Mouse (Mus musculus) induced T-regulatory cell, adult 2 months (primary cell): ENCODE data around the gene Prkn.

ENCODE experiments used
- DNase-seq: peaks from one replicate; pipeline ENCODE4 v3.0.0-alpha.2; 2012; ENCODE audit warnings: low read depth

The Prkn gene

DNA sequence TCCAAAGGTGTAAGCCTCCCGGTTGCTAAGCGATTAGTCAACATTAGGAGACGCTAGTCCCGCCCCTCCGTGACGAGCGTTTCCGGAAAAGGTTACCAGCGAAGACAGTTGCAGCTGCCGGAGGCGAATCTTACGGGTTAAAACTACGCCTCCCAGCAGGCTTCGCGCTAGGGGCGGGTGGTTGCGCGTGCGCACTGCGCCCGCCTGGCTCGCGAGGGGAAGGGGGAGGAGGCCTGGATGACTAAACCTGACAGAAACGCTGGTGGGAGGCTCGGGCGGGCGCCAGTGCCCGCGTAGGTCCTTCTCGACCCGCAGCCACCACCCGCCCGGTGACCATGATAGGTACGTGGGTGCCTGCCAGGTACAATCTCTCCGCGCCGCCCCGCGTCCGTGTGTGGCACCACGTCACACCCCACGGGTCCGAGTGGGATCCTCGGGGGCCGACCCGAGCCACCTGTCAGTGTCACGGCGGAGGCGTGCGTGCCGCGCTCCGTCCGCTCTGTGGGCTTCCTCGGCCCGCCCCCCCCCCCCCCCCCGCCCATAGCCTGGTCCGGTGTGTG lies at the start of gene Prkn, which contains the start of gene Pacrg:
TSS of gene Prkn (plus strand) at position 237 of the 560 bp plus-strand sequence.
TSS of gene Pacrg (minus strand) at position 164 of the 560 bp plus-strand sequence.
- peak; percentile 95 for DNase-seq

DNA sequence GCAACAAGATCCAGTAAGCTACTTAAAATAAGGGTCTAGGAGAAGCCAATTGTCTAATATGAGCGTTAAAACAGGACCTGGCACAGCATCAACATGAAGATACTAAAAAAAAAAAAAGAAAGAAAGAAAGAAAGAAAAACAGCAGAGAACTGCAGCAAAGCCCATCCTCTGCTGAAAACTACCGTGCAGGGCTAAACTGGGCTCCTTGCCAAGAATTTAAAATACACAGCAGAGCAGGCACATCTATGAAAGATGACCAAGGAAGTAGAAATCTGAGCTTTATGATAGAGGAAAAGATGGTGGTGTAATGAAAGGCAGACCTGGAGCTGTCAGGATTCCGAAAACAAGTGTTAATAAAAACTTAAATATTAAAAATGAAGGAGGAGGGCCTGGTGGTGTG lies 48.5 kb upstream of the Prkn start:
- no peak for DNase-seq

DNA sequence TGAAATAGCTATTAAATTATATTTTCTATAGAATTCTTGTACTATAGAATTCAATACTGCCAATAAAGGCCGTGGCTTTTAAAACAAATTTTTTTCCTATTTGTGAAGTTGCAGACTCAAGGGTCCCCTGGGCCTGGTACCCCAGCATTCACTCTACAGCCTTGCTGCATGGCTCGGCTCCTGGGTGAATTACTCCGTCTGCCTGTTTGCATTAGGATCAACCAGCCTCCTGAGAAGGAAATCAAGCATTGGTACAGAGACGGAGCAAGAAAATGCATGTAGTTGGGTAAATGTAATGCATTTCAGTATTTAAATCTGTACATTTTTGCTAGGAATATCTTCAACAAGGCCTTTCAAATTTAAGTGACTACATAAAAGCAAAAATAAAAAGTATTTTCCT lies 33.5 kb upstream of the Prkn start:
- DNase-seq: no peak

DNA sequence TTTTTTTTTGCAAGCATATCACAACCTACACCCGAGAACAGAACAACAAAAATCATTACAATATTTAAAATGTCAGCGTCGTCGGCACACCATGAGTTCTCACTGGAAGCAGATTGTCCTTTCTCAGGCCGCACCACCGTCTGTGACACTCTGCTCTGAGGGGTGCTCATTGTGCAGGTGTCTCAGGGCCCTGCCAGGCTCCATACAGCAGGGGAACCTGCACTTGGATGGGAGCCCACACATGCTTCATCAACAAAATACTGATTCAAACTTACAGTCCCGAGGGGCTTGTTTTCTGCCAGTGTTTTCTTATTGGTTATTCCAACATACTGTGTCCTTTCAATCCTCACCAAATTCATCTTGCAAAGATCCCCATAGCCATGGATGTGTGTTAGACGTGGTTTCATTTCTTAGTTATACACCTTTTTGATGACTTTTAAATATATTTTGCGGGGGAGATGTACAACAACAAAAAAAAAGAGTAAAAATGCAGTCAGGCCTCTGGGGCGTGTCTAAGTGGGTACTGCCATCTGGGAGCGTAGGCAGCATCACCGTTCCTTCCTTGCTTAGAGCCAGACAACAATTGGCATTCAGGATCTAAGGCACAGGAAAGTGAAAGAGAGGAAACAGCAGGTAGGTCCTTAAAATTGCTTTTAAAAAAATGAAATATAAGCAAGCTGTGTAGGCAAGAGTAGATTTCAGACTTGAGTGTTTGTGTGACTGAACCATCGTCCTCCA lies 32.8 kb upstream of the Prkn start:
- DNase-seq: no peak

DNA sequence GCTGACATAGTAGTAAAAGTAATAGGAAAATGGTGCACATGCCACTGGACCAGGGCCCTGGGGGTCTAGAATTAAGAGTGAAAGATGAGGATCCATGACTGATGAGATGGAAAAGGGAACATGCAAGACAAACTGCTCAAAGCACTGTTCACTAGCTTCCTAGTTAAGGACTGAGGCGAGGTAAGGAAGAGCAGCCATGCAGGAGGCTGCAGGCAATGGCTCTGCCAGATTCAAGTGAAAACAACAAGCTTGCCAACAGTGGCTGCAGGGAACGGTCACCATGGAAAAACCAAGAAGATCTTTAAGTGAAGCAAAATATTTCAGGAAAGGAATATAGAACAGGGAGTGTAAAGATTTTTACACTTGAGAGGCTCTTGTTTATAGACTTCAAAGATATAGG lies 31.6 kb upstream of the Prkn start:
- no peak for DNase-seq

DNA sequence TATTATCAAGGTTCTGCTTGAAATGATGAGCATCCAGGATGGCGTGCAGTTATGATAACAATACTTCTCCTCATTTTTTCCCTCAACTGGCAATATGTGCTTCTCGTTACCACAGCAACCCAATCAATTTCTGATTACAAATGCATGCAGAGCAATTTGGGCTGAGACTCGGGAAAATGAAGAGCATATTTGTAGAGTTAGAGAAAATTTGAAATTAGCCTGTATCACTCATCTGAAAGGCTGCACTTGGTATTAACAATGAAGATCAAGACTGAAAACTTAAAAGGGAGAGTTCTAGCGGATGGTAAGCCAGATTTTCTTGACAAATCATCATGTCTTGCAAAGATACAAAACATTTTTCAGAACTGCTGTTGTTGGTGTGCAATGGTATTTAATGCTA lies 21.2 kb upstream of the Prkn start:
- DNase-seq: no peak

DNA sequence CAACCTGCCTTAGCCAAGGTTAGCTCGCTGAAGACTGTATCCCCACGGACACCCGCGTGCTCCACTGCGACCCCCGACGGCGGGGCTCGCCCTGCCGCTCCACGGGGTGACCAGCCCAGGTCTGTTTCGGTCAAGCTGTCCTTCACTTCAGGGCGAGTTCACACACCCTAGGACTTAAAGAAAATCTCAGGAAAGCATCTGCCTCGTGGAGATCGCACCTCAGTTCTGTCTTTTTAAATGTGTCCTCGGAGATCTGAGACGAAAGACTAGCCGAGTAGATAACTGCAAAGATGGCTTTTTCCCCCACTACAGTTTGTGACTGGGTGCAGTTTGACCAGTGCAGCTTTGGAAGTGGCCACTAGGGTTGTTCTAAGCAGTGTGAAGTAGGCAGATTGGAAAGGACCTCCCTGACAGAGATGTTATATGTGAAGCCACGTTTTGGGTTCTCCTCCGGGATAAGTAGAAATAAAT lies 582 bp downstream of the Prkn start:
- peak; percentile 49 for DNase-seq

DNA sequence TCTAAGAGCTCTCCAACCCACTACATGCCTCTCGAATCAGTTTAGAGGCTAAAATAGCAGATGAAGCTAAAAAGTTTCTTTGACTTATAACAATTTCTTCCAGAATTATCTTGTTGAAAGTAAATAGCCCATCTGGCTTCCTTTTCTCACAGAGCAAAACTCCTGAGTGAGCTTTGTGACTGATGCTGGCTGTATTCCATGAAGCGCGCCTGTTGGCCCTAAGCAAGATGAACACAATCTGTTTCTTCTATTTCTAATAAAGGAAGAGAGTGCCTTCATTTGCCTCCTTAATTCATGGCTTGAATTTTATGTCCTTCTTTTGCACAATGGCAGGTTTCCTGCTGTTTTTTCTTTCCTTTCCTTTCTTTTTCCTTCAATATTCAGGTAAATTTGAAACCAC lies 14.0 kb downstream of the Prkn start:
- DNase-seq: no peak

DNA sequence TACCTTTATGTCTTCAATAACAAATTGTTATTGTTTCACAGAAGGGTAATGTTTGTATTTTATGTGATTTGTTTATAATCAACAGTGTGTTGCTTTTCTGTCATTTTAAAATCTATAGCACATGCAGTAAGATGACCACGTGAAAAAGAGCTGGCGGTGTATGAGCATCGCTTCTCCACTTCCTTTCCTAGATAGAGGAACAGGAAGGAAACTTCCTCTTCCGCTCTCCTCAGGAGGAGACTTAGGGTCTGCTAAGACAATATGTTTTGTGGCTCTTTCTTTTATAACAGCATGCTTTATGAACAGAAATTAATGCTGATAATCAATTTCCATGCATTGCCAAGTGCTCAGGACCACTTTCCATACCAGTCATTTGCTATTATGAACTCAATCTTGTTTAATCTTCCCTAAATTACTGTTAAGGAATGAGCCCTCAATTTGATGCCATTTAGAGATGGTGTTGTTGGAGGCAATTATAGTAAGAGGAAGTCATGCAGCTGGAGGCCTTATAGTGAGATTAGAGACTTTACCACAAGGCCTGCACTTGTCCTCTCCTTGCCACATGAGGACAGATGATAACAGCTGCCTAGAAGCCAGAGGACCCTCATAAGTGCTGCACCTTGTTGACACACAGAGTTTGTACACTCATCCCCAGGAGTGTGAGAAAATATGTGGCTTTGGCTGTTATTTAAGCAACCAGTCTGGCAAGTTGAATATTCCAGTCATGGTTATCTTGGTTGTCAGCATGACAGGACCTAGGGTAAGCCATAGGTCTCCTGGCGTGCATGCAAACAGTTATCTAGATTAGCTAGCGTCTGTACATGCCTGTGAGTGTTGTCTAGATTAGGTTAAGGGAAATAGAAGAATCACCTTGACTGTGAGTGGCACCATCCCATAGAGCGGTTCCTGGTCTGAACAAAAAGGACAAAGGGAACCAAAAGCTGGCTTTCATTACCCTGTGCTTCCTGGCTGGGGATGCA lies 34.3 kb downstream of the Prkn start:
- no peak for DNase-seq

DNA sequence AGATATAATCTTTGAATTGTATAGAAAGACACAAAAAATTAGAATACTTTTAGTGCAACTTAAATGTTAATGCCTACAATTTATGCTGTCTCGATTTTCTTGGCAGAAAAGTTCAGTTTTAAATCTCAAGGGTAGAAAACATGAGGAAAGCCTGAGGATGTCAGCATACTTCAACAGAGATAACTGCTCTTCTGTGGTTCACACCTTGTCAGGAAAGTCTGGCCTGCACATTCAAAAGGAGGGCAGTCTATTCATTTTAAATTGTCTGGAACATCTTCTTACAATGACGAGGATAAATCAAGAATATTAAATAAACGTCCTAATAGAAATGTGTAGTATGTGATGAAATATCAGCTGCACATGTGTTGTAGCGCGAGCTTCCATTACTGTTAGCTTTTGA lies 38.8 kb downstream of the Prkn start:
- DNase-seq: no peak

DNA sequence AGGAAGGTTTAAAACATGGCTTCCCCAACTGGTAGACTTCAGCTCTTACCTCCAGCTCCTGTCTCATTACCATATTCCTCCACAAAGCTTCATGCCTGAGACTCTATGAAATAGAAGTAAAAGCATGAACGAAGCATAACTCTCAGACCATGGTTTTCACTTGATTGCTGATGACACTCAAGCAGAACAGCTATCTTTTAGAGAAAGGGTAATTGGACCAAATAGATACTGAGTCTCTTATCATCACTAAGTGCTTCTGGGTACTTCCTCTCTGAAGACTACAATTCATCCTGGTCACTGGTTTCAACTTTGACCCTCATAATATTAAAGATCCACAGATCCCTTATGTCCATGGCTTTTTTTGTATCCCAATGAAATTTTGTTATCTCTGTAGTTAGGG lies 42.1 kb downstream of the Prkn start:
- no peak for DNase-seq

DNA sequence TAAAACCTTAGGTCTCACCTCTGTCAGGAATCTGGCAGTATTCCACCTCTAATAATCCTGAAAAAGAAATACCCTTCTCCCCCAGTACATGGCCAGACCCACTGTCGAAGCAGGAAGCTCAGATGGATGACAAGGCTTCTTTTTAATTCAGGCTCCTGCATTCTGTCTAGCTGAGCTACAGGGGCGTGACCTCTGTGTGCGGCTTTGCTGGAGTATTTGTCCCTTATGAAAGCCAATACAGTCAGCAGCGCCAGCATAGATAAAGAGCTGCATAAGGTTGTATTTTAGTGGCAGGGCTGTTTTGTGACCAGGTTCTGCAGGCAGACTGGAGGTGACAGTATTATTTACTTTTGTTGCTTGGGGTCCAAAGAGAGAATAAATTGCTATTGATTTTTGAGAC lies 47.7 kb downstream of the Prkn start:
- no peak for DNase-seq

DNA sequence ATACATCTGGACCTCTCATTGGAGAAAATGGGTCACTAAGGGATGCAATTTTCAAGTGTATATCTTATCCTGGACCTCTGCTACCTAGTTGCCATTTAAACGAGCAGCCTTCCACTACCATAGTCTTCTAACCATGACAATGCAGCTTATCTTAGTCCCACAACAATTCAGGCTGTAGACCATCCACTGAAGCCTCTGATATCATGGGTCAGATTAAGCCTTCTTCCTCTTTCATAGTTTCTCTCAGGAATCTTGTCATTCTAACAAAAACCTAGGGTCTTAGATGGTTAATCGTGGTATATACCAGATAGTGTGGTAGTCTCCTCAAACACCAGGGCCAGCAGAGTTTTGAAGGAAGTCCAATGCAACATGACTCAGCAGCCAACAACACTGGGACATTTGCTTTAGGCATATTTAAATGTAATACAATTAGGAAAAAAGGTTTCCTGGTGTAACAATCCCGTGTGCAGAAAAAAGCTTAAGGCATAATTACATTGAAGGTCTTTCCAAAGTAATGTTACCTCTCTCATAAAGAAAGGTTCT lies 61.6 kb downstream of the Prkn start:
- no peak for DNase-seq

DNA sequence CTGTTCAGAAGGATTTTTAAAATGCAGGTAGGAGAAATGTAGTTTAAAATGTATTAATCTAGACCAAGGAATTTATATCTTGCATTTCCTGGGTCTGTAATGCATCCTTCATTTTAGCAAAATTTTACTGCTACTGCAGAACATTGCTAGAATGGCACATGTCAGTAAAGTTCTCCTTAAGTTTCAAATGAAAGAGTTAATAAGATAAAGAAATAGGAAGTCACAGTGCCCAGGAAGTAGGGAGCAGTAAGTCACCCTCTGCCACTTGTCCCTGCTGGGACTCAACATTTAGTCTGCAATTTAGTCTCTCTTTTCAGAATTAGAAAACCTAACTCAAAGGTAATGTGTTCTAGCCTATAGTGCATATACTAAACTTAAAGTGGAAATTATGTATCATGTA lies 96.5 kb downstream of the Prkn start:
- DNase-seq: no peak

DNA sequence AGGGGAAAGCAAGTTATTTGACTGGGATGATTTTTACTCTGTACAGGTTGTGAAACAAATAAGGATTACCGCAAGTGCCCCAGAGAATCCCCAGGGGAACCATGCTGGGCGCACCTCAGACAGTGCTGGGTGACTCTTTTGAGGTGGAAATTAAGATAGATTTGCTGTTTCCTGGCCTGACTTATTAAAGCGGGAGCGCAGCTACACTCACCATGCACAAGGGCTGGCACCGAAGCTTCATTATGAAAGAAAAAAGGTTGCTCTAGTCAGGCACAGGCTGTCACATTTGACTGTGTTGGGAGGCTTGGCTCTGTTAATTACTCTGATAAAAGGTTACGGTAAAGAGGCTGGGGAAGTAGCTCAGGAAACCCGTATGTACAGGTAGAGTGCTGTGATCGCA lies 97.7 kb downstream of the Prkn start:
- DNase-seq: no peak

DNA sequence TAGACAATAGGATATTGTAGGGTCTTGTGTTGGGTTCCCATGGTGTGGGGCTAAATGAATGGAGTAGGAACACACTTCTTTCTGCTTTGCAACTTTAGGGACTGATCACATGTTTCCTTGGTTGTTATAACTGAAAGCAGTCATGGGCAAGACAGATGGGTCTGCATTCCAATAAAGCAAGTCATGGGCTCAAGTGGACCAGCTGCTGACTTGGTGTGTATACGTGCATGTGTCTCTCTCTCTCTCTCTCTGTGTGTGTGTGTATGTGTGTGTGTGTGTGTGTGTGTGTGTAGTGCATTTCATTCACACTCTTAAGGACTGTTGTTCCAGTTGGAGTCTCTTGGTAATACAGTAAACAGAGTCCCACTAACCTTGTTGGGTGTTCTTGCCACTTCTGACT lies 98.6 kb downstream of the Prkn start:
- no peak for DNase-seq

DNA sequence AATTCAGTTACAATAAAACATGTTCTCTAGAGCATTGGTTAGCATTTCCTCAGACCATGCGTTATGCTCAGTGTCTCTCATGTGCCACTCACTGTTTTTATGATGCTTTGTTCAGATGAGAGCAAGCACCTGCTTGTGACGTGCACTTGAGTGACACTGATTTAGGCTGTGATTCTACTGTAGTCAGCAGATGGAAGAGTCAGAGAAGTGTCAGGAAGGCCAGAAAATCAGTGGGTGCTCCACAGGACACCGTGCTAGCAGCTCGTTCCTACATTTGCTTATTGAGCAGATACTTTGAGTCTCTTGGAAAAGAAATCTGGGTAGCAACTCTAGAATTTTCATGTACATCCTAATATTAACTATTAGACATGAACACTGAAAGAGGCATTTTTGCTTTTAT lies 106.4 kb downstream of the Prkn start:
- no peak for DNase-seq

DNA sequence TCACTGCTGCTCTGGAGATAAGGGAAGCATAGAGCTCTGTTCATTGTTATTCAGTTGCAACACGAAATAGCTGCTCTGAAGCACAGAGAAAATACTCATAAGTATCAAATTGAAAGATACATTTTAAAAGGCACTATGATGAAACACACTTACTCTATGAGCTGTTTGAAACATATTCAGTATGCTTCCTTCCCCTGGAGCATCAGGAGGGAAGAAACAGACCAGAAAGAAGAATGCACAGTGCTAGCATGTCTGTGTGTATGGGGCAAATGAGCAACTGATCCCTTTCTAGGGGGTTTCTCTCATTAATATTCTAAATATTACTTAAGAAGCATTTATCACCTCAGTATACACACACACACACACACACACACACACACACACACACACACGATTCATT lies 107.4 kb downstream of the Prkn start:
- DNase-seq: no peak

DNA sequence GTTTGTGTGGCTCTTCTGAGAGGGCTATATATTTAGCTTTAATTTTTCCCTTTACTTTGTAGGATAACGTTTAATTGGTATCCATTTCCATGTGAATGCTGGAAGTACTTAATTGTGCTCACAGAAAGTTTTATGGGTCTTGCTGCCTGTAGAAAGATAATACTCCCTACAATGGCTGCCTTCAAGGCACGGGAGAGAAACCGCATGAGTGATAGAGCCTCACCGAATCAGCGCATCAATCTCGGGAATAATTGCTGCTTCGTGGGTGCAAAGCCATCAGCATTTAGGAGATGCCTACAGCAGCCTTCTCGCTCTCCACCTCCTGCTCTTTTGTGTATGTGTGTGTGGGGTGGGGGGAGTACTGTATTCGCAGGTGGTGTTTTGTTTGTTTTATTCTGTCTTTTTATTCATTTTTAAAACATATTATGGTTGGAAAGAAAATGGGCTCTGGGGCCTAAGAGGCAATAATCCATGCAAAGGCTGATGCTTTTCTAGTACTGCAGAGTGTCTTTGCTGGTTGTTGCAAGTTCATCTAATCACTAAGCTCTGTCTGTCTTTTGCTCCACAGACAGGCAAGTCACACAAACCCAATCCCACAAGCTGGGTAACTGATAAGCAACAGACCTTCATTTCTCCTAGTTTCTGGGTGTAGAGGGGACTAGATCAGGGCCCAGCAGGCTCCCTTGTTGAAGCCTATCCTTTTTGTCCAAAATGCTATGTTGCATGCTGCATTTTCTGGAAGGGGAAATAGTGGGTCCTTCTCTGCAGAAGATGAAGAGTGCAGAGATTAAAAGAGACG lies 119.1 kb downstream of the Prkn start:
- DNase-seq: no peak

DNA sequence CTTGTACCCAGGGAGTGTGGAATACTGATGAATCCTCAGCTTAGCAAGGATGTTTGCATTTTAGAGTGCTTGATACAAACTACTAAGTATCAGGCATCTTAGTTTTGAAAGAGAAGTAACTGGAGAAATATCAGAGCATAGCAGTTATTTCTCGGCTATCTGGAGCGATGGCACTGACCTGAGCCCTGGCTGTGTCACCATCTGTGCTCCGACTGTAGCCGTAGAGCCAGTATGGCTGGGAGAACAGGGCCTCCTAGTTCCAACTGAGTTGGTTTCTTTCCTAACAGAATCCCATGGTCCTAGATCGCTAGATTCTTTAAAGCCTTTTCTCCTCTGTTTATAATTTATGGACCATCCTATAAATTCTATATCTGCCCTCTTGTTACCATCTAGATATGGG lies 122.0 kb downstream of the Prkn start:
- DNase-seq: no peak

DNA sequence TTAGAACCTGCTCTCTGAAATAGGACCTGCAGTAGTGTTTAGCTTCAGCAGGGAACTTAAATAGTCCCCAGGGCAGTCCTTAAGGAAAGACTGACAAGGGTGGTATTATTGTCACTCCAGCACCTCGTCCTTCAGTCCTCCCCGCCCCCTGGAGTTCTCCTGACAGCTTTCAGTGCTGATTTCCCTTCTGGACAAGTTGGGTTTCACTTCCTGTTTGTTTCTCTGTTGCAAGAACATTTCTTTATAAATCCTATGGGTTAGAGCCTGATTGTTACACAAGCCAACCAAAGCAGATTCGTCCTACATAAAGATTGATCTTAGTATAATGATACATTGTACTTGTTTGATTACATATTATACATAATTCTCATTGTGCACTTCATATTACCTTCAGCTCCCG lies 142.0 kb downstream of the Prkn start:
- no peak for DNase-seq

DNA sequence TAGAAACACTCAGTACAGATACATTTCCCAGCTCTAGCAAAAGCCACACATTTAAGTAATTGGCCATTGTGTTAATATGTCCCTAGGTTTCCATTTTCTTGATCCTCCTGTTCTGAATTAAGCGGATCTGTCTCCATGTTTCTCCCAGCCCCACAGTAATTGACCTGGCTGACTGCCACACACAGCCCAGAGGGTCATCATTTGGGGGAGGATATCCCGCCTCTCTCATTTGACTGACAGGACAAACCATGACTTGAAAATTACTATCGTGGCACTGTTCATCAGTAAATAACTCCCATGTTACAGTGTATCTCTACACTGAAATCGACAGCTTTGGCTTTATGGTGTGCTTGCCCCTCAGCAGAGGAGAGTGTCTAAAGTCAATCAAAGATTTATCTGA lies 146.9 kb downstream of the Prkn start:
- no peak for DNase-seq
